Comparison of ENCODE assay signal across 8 mouse cellular contexts in genomic region chr1:180333588-180333987, GRCm38 (mm10). TPM values are rescaled to one million over a fixed set of nuclear protein-coding genes. Genes with fewer than 3 reads are reported as not detected.
A peak's percentile ranks its signal among the peaks of the same experiment; 100 is the strongest.
DNase-seq lines count a peak whose midpoint lies in the region; ATAC-seq and TF ChIP-seq lines count a peak whose summit lies in the region.

No protein-coding gene starts in this region.

- H3K4me1 ChIP-seq in embryonic facial prominence, embryonic 10.5 days = peaks cover 73% of the 10 kb centered on the region
- peaks cover 39% of the 10 kb centered on the region for H3K4me1 ChIP-seq in liver, embryonic 11.5 days (replicated peaks; ENCODE audit: control insufficient read depth, insufficient read depth, low read length)

- H3K9ac ChIP-seq in liver, embryonic 11.5 days (ENCODE audit: low read depth, low read length) = no peak overlapping the region

- peak overlapping the region; percentile 91 for H3K4me3 ChIP-seq in gastrocnemius, adult 2 months
- peak overlapping the region; percentile 85 for H3K4me3 ChIP-seq in embryonic facial prominence, embryonic 10.5 days
- H3K4me3 ChIP-seq in liver, embryonic 11.5 days (ENCODE audit: low read depth, low read length) = peak overlapping the region; percentile 5

- peak overlapping the region; percentile 95 for H3K27ac ChIP-seq in gastrocnemius, adult 2 months
- no peak overlapping the region for H3K27ac ChIP-seq in embryonic facial prominence, embryonic 10.5 days (replicated peaks)
- H3K27ac ChIP-seq in liver, embryonic 11.5 days (ENCODE audit: low read depth, low read length) = no peak overlapping the region

- 22% methylated on average over 6 of the region's 6 CpGs for WGBS in embryonic facial prominence, embryonic 10.5 days
- 57% methylated on average over 6 of the region's 6 CpGs for WGBS in liver, embryonic 11.5 days

- peak; percentile 58 for DNase-seq in gastrocnemius, adult 2 months
- no peak for DNase-seq in gastrocnemius, postnatal 10 days
- no peak for DNase-seq in embryonic facial prominence, embryonic 10.5 days (ENCODE audit: low spot score)
- peak; percentile 34 for DNase-seq in heart, postnatal 4 days
- DNase-seq in liver, embryonic 11.5 days (ENCODE audit: low spot score) = no peak
- no peak for DNase-seq in yolk sac, embryonic 10.5 days (ENCODE audit: low spot score)
- DNase-seq in adrenal gland, adult 2 months = no peak
- DNase-seq in retina, postnatal 1 day = no peak

- intact Hi-C loops in gastrocnemius, adult 2 months (cut with DNase I) = loop anchor here (5.0 kb wide), 2 partner anchors 54 to 74 kb away; no protein-coding TSS in a partner anchor

- ATAC-seq in liver, embryonic 11.5 days (replicated peaks; ENCODE audit: low FRiP score) = no peak

- no peak for TF ChIP-seq CTCF in gastrocnemius, adult 2 months (IDR thresholded peaks at IDR 0.05)

- H3K4me2 ChIP-seq in liver, embryonic 11.5 days = peak overlapping the region; percentile 90

- H3K27me3 ChIP-seq in embryonic facial prominence, embryonic 10.5 days (replicated peaks; ENCODE audit: low read depth, poor library complexity, severe bottlenecking) = peaks cover 43% of the 10 kb centered on the region
- peaks cover 22% of the 10 kb centered on the region for H3K27me3 ChIP-seq in liver, embryonic 11.5 days (replicated peaks; ENCODE audit: control insufficient read depth, insufficient read depth, low read length)

- no peaks in the 10 kb centered on the region for H3K9me3 ChIP-seq in embryonic facial prominence, embryonic 10.5 days
- H3K9me3 ChIP-seq in liver, embryonic 11.5 days (ENCODE audit: control insufficient read depth, low read length) = no peaks in the 10 kb centered on the region

- H3K36me3 ChIP-seq in embryonic facial prominence, embryonic 10.5 days (replicated peaks) = peaks cover 24% of the 10 kb centered on the region
- no peaks in the 10 kb centered on the region; the same call in 1 of the 2 replicates for H3K36me3 ChIP-seq in liver, embryonic 11.5 days (ENCODE audit: control insufficient read depth, insufficient read depth, low read length)

RNA-seq across cellular contexts. Expression of gene Itpkb, which starts 3.3 kb away (rescaled TPM):
- total RNA-seq in gastrocnemius, adult 2 months (2021) = 10 to 100 TPM; 14.7 to 22.7 TPM
- total RNA-seq in gastrocnemius, postnatal 10 days (2021) = 10 to 100 TPM; 30.1 to 38.7 TPM
- 4.9 and 6.2 TPM in 2 replicates for polyA plus RNA-seq in embryonic facial prominence, embryonic 10.5 days (2016; fragmentation: Nextera tagmentation; extraction: Ambion mirVana)
- total RNA-seq in heart, postnatal 4 days (2021) = 10 to 100 TPM; 62.2 to 67.2 TPM
- polyA plus RNA-seq in liver, embryonic 11.5 days (2014; fragmentation: Nextera tagmentation; extraction: Ambion mirVana) = 4.1 and 4.3 TPM in 2 replicates
- total RNA-seq in adrenal gland, adult 2 months (2021) = 10 to 100 TPM; 45.6 to 76.4 TPM
- 22.6 and 25.3 TPM in 2 replicates for polyA plus RNA-seq in adrenal gland, adult 2 months (2012; rRNA removed)

Comparison
In these comparisons a context has a peak if more than half of its experiments do, and no peak if none do; other contexts are left out.
1. DNase-seq: peak in gastrocnemius, adult 2 months (single experiment) and heart, postnatal 4 days (single experiment); none in gastrocnemius, postnatal 10 days (single experiment), embryonic facial prominence, embryonic 10.5 days (single experiment), liver, embryonic 11.5 days (single experiment), yolk sac, embryonic 10.5 days (single experiment), adrenal gland, adult 2 months (single experiment) and retina, postnatal 1 day (single experiment).
2. H3K4me3 ChIP-seq: peak in every context shown above with its lines; median percentile 91 in gastrocnemius, adult 2 months; 85 in embryonic facial prominence, embryonic 10.5 days; 5 in liver, embryonic 11.5 days.